Mouse (Mus musculus) heart, postnatal 0 days (tissue): ENCODE results near the gene Sumf1. TPM values are rescaled to one million over a fixed set of nuclear protein-coding genes. Genes with fewer than 3 reads are reported as not detected.

Source experiments
- ATAC-seq: fragments of 200-750 bp; cut with Nextera tagmentation; 2 replicates; pipeline ENCODE4 v1.8.0; 2017; ENCODE audit warnings: low read depth, moderate number of reproducible peaks, moderate library complexity; ENCODE audit not compliant: insufficient read depth
- DNase-seq: peaks from one replicate; pipeline ENCODE4 v3.0.0-alpha.2; 2016; ENCODE audit warnings: low spot score
- H3K27ac ChIP-seq: fragments of 300-500 bp; sonication (generic); 2 replicates; pipeline ENCODE4 v1.5.1; 2014; ENCODE audit warnings: low read depth, mild to moderate bottlenecking
- H3K27me3 ChIP-seq: fragments of 300-500 bp; sonication (generic); 2 replicates; pipeline ENCODE4 v1.6.1; 2014; ENCODE audit warnings: low read length, mixed read lengths; ENCODE audit not compliant: control insufficient read depth, insufficient read depth
- H3K36me3 ChIP-seq: fragments of 300-500 bp; sonication (generic); replicated peaks from 2 replicates; pipeline ENCODE4 v1.6.1; 2014; ENCODE audit warnings: low read length, mixed read lengths; ENCODE audit not compliant: control insufficient read depth, insufficient read depth
- H3K4me1 ChIP-seq: fragments of 300-500 bp; sonication (generic); 2 replicates; pipeline ENCODE4 v1.6.1; 2014; ENCODE audit warnings: antibody characterized with exemption; ENCODE audit not compliant: control insufficient read depth, insufficient read depth
- H3K4me2 ChIP-seq: fragments of 300-500 bp; sonication (generic); 2 replicates; pipeline ENCODE4 v1.6.1; 2014; ENCODE audit warnings: low read depth, mild to moderate bottlenecking, low read length, moderate library complexity
- H3K4me3 ChIP-seq: fragments of 300-500 bp; sonication (generic); 2 replicates; pipeline ENCODE4 v1.5.1; 2014; ENCODE audit warnings: low read depth, low read length
- H3K9ac ChIP-seq: fragments of 300-500 bp; sonication (generic); replicated peaks from 2 replicates; pipeline ENCODE4 v1.6.1; 2014; ENCODE audit warnings: low read depth, low read length, mixed read lengths
- H3K9me3 ChIP-seq: fragments of 300-500 bp; sonication (generic); replicated peaks from 2 replicates; pipeline ENCODE4 v1.6.1; 2016; ENCODE audit warnings: low read length; ENCODE audit not compliant: control insufficient read depth
- CTCF ChIP-seq: IDR thresholded peaks from 2 replicates; pipeline ENCODE4 v1.5.1; 2016; ENCODE audit warnings: antibody characterized with exemption, control low read depth, low read depth
- EP300 ChIP-seq: IDR thresholded peaks from 2 replicates; pipeline ENCODE4 v1.6.1; 2016; ENCODE audit warnings: antibody characterized with exemption, low read depth
- WGBS: fragments of 180-500 bp; shearing (Covaris S2); extraction: QIAGEN DNeasy Blood & Tissue Kit; methylation state at CpG from one replicate; pipeline ENCODE4 v1.1.7; 2014; 5-methylcytosine and 5-hydroxymethylcytosine counted together
- polyA plus RNA-seq: library from polyadenylated mRNA; unstranded; fragments of >200 nt; fragmentation: Nextera tagmentation; extraction: Ambion mirVana; gene quantifications from 2 replicates; pipeline ENCODE4 v1.2.1, GENCODE M21; 2015
- total RNA-seq: library from RNA; depleted of rRNA; stranded (reverse); fragments of >200 nt; gene quantifications from 2 replicates; pipeline ENCODE4 v1.2.3, GENCODE M21; 2014; ENCODE audit warnings: low replicate concordance

The Sumf1 gene
- total and polyA plus RNA-seq, 2 experiments from 2014 or later = 19.7 to 29.5 TPM

DNA sequence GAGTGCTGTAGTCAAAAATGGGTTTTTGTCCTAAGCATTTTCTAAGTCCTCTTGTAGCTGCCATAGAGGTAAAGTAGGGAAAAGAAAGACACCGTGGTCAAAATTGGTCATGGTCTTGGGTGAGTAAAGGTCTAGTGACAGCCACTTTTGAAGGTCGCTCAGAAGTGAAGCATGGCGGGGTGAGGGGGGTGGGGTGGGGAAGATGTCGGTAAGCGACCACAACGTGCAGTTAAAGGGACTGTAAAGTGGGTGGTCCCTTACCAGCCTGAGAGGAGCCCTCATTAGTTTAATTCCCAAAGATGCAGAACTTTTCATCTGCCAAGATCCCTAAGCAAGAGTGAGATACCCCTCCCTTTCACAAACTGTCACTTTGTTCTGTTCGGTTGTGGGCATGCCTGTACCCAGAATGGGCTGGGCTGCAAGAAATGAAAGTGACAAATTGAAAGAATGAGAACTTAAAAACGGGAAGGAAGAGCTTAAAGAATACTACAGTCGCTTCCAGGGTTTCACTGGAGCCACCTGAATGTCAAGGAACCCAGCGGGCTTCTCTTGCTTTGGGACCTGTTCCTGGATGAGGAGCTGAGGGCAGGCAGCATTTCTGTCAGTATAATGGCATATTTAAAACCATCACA, 29.0 kb upstream of the Sumf1 start:
- ATAC-seq = no peak
- peaks cover 29% of the 10 kb centered on the region for H3K4me1 ChIP-seq
- 0 out of 2 replicates have a peak overlapping the region, but pooled peaks have one; percentile 8 for H3K27ac ChIP-seq
- TF ChIP-seq EP300 = no peak
- no peak for TF ChIP-seq CTCF
- no peaks in the 10 kb centered on the region for H3K27me3 ChIP-seq
- H3K4me2 ChIP-seq = peak overlapping the region; percentile 94
- no peaks in the 10 kb centered on the region for H3K9me3 ChIP-seq
- H3K36me3 ChIP-seq = no peaks in the 10 kb centered on the region; the same call in 1 of the 2 replicates
- WGBS = 13% methylated on average over 10 of the region's 10 CpGs
- no peak for DNase-seq
- H3K4me3 ChIP-seq = peak overlapping the region; percentile 84
- H3K9ac ChIP-seq = peak overlapping the region; percentile 74; the same call in 1 of the 2 replicates

DNA sequence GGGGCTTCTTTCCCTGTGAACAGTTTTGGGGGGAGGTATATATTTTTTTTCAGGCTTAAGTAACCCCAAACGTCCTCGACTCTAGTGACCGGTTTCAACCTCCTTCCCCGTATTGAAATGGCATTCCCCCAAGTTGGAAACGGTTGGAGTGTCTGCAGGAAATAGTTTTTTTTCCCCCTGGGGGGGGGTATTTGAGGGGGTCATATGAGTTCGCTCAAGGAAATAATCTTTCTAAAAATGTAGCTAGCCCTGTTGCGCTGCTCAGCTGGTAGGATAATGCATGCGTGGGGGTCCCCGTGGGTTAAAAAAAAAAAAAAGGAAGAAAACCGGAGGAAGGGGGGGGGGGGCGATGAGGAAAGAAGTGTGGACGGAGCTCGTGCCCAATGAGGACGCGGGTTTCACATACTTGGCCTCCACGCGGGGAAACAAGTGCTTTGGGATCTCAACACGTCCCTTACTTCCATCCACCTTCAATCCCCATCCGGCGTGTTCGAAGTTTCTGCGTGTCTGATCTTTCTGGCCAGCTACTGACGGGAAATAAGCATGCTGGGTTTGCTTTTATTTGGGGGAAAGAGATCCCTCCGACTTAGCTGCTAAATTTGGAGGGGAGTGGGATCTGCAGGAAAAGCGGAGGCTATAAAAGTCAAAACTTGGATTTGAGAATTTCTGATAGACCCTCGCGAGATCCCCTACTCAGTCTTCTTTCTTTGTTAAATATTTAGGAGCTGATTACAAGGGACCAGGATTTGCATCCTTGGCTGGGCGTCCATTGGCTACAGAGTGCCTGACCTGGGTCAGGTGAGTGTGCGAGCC, 28.3 kb upstream of the Sumf1 start:
- no peaks in the 10 kb centered on the region for H3K36me3 ChIP-seq
- H3K9ac ChIP-seq = peak overlapping the region; percentile 74
- H3K27me3 ChIP-seq = no peaks in the 10 kb centered on the region
- no peak for TF ChIP-seq CTCF
- peak overlapping the region; percentile 94 for H3K4me2 ChIP-seq
- H3K9me3 ChIP-seq = no peaks in the 10 kb centered on the region
- peak overlapping the region; percentile 82 for H3K27ac ChIP-seq
- WGBS = 1% methylated on average over 27 of the region's 29 CpGs
- peaks cover 29% of the 10 kb centered on the region for H3K4me1 ChIP-seq
- H3K4me3 ChIP-seq = peak overlapping the region; percentile 84
- ATAC-seq = no peak
- DNase-seq = peak; percentile 51

GRCm38 (mm10) chr6:108212881-108213295, 27.5 kb upstream of the Sumf1 start, which contains the start of gene Itpr1:
Gene Itpr1 (plus strand): TSS chr6:108213096.
- peak within 1 kb of the TSS; percentile 82 for H3K27ac ChIP-seq
- no peak for TF ChIP-seq EP300
- TF ChIP-seq CTCF = no peak
- WGBS = 1% methylated on average over 26 of the region's 27 CpGs
- H3K36me3 ChIP-seq = no peaks in the 10 kb centered on the region
- H3K4me2 ChIP-seq = peak within 1 kb of the TSS; percentile 94
- H3K4me3 ChIP-seq = peak within 1 kb of the TSS; percentile 84
- H3K27me3 ChIP-seq = no peaks in the 10 kb centered on the region
- H3K4me1 ChIP-seq = peaks cover 26% of the 10 kb centered on the region
- ATAC-seq (peak; percentile 99), DNase-seq (peak; percentile 96)
- peak within 1 kb of the TSS; percentile 74 for H3K9ac ChIP-seq
- H3K9me3 ChIP-seq = no peaks in the 10 kb centered on the region

DNA sequence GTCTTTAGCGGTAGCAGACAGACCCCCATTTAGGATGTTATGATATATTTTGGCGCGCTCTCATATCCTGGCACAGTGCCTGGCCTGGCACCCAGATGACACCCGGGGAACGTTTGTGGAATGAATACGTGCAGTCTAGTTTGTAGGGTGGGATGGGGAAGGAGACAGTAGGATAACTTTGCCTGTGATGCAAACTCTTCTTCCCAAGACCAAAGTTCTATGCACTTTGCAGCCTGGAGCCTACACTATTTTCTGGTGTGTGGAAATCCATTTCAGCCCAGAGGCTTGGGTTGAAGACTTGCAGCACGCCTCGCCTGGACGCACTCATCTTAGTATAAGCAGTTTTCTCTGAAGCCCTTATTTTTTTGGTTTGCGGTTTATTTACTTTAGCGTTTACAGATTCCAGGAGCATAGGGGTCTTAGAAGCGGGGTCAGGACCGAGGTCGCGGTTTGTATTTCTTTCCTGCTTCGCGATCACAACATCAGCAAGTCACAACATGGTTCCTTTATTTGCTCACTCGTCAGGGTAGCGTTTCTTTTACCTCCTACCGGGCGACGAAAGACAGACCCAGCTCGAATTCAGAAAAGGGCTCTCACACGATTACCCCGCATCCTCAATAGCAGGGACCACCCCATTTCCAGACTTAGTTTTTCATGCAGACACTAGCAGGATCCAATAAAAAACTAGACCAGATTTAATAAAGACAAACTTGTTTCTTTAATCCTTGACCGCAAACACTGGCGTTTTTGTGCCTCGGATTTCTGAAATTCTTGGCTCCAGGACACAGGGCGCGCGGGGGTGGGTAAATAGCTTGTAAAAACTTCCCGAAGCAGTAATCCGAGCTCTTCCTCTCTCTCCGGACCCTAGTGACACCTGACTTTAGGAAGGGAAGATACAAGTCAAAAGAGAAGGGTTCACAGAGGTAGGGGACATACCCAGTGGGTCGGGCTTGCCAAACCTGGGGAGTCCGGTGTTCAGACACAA, 26.8 kb upstream of the Sumf1 start:
- TF ChIP-seq EP300 (no peak), CTCF (no peak)
- ATAC-seq = peak; percentile 20; the same call in 1 of the 2 replicates

More for the DNA sequence above, 26.8 kb upstream of the Sumf1 start:
- WGBS = under 1% methylated on average over 36 of the region's 36 CpGs
- Histone ChIP-seq H3K27me3 (no peaks in the 10 kb centered on the region), H3K9me3 (no peaks in the 10 kb centered on the region), H3K36me3 (no peaks in the 10 kb centered on the region), H3K4me1 (peaks cover 25% of the 10 kb centered on the region), H3K9ac (peak overlapping the region; percentile 66), H3K4me3 (peak overlapping the region; percentile 84), H3K27ac (peak overlapping the region; percentile 82), H3K4me2 (peak overlapping the region; percentile 94)
- peak; percentile 42 for DNase-seq
